Mouse (Mus musculus): ENCODE results near the gene Hist2h2be.
A peak's percentile ranks its signal among the peaks of the same experiment; 100 is the strongest.
"Not testable (repeated sequence)": the region's sequence is repeated elsewhere in the genome, so short reads cannot be mapped to it uniquely, and the experiment has no call there.

Hist2h2be gene

DNA sequence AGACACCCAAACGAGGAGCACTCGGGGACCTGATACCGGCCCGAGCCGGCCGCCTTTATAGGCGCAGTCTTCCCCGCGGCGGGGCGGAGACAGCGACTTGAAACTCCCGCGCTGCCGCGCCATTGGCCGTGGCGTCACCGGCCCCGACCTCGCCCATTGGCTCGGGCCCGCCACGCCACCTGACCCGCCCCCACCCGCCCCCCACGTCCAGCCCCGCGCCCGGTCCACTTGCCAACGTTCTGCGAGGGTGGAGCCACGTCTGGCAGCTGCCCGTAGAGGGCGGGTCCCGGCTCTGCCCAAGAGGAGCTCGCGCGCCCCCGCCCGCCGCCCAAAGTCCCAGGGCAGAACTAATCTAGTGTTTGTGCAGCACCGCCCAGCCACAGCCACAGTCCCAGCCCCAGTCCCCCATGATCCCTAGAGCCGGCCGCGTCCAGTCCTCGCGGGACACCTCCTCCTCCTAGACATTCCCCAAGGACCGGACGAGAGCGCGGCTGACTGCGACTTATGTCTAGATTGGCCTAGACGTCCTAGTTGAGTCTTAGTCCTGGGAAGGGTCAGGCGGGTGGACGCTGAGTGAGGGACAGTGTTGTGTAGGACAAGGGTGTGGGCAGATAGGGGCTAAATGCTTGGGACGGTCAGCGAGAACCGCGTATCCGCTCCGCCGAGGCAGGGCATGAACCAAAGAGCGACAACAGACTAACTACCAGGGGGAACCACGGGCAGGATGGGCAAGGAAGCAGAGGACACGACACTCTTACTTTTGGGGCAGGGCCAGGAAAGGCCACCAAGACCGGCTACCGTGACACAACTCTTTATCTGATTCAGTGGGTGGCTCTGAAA lies 18.3 kb downstream of the Hist2h2be start, which contains the start of gene Hist2h3c2:
Hist2h3c2 (minus strand) TSS at position 174 of the 840 bp plus-strand sequence.
- peak; percentile 19 to 60 for DNase-seq

DNA sequence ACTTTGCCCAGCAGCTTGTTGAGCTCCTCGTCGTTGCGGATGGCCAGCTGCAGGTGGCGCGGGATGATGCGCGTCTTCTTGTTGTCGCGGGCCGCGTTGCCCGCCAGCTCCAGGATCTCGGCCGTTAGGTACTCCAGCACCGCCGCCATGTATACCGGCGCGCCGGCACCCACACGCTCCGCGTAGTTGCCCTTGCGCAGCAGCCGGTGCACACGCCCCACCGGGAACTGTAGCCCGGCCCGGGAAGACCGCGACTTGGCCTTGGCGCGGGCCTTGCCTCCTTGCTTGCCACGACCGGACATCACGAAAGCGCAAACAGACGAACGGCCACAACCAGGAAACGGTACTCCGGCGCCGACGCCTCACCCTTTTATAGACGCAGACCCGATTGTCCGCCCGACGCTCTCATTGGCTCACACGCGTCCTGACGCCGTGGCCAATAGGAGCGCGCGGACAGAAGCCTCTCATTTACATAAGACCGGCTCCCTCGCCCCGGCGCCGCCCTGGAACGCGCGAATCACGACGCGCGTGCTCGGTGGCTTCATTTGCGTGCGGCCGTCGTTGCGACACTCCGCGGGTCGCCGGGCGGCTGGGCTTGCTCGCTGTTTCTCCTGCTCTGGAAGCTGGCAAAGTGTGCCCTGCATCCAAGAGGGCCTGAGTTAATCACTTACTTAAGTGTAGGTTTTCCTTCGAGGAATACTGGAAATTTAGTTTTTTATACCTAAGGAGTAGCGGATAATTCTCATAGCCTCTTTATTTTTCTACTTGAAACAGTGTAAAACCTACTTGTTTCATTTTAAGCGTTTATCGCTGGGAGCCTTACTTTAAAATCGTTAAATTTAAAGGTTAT lies 19.3 kb downstream of the Hist2h2be start, which contains the start of gene Hist2h2aa2:
Hist2h2aa2 (minus strand) TSS at position 328 of the 850 bp plus-strand sequence.
- DNase-seq, result peak; percentile 89 to 92

DNA sequence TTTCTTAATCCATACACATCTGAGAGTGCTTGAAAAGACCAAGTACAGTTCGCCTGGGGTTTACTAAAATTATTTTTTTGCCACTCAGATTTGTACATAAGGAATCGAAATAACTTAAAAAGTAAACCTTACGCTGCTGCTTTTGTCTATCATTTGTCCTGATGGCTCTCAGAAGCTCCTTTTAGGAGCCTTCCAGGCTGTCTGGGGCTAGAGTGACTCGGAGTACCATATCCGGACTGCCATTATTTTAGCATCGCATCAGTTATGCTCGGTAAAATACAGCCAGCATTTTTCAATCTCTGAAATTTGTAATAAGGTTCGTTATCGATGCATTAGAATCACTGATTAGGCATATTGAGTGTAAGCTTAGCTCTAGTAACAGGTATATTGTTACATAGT lies 19.9 kb downstream of the Hist2h2be start:
- no peak for DNase-seq

DNA sequence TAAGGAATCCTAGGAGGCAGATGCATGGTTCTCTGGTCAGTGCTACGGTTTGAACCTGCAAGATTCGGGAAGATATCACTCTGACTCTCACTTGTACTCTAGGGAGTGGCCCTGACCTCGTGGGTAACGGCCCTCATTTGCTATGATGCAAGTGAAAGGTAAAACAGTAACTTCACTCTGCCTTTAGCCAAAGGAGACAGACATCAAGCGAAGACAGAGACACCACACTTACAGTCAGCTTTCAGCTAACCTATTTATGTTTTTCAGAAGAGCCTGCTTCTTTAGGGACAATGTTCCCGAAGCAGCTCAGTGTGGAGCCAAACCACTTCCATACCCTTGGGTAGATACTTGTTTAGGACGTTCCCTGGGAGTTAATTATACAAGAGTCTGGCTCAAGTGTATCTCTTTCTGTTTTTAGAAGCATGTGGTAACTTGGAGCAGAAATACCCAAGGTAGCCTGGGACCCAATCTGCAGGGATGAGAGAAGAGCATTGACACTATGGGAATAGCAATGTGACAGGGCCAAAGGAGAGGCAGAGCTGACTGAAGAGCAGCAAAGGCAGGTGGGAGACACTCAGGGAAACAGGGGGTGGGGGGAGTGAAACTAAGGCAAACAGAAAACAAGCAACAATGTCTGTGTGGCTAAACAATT lies 23.1 kb downstream of the Hist2h2be start:
- no peak for DNase-seq

DNA sequence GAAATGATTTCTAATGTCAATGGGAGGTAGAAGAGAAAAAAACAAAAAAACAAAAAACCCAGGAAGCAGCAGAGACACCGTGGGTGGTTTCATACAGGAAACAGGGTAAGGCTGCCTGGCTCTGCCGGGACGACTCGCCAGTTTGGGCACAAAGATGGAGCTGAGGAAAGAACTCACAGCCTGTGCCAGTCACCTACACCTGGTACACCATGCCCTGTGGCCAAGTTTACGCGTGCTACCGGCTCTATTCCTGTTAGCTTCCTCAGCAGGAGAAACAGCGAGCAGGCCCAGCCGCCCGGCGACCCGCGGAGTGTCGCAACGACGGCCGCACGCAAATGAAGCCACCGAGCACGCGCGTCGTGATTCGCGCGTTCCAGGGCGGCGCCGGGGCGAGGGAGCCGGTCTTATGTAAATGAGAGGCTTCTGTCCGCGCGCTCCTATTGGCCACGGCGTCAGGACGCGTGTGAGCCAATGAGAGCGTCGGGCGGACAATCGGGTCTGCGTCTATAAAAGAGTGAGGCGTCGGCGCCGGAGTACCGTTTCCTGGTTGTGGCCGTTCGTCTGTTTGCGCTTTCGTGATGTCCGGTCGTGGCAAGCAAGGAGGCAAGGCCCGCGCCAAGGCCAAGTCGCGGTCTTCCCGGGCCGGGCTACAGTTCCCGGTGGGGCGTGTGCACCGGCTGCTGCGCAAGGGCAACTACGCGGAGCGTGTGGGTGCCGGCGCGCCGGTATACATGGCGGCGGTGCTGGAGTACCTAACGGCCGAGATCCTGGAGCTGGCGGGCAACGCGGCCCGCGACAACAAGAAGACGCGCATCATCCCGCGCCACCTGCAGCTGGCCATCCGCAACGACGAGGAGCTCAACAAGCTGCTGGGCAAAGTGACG lies 24.3 kb downstream of the Hist2h2be start, which contains the start of gene Hist2h2aa1:
Hist2h2aa1 (plus strand) TSS at position 495 of the 884 bp plus-strand sequence.
- DNase-seq, result peak; percentile 83

DNA sequence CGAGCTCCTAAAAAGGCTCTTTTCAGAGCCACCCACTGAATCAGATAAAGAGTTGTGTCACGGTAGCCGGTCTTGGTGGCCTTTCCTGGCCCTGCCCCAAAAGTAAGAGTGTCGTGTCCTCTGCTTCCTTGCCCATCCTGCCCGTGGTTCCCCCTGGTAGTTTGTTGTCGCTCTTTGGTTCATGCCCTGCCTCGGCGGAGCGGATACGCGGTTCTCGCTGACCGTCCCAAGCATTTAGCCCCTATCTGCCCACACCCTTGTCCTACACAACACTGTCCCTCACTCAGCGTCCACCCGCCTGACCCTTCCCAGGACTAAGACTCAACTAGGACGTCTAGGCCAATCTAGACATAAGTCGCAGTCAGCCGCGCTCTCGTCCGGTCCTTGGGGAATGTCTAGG lies 25.1 kb downstream of the Hist2h2be start:
- DNase-seq, result not testable (repeated sequence)

DNA sequence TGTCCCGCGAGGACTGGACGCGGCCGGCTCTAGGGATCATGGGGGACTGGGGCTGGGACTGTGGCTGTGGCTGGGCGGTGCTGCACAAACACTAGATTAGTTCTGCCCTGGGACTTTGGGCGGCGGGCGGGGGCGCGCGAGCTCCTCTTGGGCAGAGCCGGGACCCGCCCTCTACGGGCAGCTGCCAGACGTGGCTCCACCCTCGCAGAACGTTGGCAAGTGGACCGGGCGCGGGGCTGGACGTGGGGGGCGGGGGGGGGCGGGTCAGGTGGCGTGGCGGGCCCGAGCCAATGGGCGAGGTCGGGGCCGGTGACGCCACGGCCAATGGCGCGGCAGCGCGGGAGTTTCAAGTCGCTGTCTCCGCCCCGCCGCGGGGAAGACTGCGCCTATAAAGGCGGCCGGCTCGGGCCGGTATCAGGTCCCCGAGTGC lies 25.5 kb downstream of the Hist2h2be start, which contains the start of gene Hist2h3c1:
Hist2h3c1 (plus strand) TSS at position 259 of the 430 bp plus-strand sequence.
- not testable (repeated sequence) for DNase-seq

DNA sequence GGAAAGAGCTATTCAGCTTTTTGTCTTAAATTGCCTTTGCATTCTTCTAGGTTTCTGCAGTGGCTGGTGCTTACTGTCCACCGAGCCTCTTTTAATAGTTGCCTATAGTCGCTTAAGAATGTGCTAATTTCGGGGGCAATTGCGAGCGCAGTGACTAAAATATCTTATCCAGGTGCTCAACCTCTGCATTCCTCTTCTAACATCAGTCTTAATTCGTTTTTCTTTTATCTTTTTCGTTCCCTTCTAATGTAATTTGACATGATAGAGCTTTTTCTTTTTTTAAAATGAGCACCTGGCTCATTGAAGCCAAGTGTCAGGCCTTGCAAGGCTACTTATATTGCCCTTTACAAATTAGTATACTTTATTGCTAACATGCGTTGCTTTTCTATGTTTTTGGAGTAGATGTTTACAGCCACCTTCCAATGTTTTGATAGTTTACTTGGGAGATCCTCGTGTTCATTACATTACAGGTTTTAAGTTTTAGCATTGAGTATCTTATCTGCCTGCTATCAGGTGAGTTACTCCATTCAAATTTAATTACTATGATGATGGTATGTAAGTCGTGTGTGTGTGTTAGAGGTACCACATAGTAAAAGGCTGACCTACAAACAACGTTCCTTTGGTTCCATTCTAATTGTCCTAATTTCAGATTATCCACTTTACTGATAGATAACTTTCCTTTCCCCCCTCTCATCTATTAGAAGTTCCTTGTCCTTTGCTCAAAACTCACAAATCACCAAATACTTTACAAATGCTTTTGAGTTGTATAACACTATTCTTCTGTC lies 26.6 kb downstream of the Hist2h2be start:
- DNase-seq, result no peak

DNA sequence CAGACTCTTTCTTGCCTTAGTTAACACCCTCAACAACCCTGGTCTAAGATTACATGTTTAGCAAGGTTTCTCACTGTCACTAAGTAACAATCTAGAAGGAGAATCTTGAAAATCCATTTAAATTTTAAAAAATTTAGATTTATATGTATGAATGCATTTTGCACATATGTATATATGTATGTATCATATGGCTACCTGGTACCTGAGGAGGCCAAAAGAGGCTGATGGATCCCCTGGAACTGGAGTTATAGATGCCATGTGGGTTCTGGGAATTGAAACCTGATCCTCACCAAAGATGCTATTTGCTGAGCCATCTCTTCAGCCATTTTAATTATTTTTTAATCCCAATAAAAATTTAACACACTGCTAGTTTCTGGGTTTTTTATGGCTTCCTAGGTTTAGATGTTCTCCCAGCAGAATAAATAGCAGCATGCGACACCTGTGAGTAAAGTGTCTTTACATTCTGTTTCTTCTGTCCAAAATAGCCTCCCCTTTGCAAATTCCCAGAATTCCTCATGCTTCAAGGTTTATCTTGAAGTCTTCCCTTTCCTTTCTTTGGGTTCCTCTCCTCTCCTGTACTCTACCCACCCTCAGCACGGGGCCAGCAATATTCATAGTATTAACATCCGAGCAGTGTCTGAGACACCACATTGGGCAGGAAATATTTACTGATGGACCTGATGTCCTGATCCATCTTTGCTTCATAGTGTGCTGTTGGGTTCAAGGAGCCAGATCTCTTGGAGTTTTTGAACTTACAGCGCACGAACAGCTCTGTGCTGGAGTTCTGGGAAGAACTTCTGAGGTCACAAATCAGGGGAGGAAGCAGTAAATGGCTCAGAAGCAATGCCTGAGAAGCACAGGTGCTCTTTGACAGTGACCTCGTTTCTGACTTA lies 27.5 kb downstream of the Hist2h2be start:
- DNase-seq, result no peak

DNA sequence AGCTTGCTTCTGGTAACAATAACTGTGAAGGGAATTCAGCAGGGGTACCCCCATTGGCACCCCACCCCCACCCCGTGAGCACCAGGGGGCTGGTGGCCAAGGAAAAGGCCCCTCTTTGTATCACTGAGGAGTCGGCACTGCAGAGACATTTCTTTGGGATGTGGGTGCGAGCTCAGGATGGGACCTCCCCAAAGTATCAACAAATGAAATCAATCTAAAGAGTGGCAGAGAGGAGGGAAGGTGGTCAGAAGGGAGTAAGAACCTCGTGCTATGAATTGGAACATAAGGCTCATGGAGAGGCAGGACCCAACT lies 28.1 kb downstream of the Hist2h2be start:
- DNase-seq, result no peak

DNA sequence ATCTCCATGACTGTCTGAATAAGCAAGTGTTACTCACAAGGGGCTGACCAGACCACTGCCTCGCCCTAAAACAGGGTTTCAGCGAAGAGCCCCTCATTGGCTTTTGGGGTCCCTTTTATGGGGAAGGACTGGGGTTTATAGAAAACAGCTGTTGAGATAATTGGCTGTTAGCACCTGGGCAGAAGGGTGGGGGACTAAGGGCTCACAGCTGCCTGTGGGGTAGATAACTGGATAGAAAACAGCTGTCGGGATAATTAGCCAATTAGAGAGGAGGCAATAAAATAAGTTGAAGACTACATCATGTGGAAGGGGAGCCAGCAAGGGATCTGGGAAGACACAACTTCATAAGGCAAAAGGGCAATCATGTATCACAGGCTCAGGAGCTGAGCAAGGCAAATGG lies 30.0 kb downstream of the Hist2h2be start:
- DNase-seq, result no peak

DNA sequence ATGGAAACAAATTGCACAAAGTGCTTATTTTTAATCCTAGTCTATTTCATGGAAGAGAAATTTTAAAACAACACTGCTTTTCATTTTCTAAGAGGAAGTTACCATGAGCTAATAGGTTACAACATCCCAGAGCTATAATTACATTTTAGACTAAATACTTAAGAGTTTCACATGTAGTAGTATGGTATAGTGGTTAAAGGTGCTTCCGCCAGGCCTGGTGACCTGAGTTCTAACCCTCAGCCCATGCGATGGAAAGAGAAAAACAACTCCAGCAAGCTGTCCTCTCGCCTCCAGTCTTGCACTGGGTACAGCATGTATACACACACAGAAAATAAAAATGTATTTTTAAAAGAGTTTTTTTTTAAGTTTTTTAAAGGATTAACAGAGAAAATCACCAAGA lies 30.9 kb downstream of the Hist2h2be start:
- DNase-seq, result no peak

DNA sequence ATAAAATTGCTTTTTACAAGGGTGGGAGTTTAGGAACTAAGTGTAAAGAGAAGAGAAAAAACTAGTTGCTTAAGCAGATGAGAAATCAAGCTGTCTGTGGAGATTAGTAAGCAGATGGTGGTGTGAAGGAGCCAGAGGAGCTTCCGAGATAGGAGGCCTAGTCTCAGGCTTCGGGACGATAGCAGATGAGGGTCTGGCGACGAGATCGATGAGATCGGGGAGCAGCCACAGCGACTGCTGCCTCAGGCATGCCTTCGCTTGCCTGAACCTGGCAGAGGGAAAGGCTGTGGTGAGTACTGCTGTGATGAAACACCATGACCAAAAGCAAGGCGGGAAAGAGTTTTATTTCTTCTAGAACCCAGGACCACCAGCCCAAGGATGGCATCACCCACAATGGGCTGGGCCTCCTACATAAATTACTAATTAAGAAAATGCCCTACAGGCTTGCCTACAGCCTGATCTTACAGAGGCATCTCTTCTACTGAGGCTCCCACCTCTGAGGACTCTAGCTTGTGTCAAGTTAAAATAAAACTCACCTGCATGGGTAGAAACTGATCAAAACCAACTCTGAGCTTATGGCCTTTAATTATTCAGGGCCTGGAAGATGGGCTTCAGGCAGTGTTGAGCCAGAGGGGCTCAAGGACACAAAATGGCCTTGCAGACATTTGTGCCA lies 33.9 kb downstream of the Hist2h2be start:
- no peak for DNase-seq

DNA sequence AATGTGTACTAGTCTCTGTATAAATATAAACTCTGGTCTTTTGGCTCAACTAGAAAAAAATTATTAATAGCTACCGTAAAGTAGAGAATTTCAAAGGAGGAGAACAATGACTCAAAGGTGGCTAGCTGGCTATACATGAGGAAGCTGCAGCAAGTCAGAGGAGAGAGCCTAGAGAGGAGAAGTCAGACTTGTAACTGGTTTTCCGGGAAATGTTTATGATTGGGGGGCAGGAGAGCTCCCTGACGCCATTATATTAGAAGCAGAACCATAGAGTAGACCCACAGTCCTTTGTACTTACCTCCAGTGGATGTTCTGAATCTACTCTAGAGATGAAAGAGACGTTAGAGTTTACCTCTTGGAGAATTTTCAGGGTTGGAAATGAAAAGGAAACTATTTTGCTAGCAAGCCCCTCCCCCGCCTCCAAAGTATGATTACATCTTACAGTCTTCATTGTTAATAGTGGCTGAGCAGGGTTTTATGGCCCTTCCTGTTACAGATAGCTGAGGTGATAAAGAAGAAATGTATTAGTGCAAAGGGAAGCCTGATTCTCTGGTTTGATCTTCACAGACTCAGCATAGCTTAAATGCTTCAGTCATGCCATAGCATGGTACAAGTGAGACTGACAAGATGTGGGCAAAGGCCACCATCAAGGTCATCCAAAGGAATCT lies 35.1 kb downstream of the Hist2h2be start:
- DNase-seq, result no peak

DNA sequence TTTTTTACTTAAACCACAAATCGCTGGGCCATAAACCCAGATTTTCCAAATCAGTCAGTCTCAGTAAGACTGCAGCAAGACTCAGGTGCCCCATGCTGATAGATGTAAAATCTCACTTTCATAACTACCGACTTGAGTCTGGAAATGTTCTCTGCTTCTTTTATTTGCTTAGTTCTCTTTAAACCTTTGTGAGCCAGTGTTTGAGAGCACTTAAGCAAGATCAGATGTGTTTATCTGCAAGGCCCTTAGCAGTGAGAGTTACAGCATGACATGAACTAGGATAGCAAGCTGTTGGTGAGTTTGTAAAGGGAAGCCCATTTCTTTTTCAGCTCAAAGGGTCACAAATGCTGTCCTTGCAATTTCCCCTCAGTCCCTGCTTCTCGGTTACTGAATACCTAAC lies 36.3 kb downstream of the Hist2h2be start:
- DNase-seq, result no peak

DNA sequence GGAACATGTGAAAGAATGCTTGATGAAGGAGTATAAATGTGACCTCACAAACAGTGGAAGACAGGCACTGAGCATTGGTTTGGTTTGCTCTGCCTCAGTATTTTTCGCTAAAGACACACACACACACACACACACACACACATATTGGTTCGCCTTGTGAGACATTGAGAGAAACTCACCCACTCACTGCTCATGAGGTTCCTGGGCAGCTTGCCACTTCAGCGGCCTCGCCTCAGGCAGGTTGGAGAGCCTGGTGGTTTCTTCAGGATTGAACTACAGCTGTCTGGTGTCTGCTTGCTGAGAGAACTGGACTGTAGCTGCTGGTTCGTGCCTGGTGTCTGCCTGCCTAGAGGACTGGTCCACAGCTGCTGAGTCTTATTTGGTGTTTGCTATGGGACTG lies 39.3 kb downstream of the Hist2h2be start:
- no peak for DNase-seq

DNA sequence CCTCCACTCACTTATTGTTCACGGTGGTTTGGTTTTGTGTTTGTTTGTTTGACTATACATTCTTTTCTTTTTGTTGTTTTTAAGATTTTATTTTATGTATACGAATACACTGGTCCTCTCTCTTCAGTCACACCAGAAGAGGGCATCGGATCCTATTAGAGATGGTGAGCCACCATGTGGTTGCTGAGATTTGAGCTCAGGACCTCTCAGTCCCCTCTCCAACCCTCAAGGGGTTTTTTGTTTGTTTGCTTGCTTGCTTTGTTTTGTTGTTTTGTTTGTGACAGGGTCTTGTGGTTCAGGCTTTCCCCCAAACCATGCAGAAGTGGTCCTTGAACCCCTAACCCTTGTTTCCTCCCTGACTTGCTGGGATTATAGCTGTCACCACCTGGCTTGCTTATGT lies 40.7 kb downstream of the Hist2h2be start:
- DNase-seq, result no peak

DNA sequence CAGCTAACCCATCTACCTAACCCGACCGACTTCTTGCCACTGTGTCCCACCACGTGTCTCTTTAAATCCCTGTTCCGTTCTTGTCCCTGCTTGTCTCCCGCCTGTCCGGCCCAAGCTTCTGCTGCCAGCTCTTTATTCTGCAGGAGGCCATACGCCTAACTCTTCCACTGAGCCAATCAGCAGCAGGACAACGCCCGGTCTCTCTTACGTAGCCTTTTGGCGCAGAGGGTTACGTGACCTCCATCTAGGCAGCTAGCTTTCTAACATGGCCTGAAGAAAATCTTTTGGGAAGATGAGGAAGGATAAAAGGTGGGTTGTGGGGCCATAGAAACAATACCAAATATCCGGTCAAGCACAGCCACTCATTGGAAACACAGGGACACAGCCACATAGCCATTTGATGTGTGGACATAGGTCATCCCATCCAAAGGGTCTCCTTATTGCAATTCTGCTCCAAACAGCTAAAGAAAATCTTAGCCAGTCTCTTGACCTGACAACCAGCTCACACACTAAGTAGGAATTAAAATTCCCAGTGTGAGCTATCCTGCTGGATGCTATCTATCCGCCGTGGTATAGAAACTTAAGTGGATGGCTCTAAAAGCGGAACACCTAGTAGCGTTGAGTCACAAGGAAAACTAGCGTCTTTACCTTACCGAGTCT lies 41.4 kb downstream of the Hist2h2be start:
- DNase-seq, result peak; percentile 49 to 57

Data from spleen, adult 18-20 months (tissue).